Mouse (Mus musculus) c-Kit-positive CD71-negative TER-119-negative erythroid progenitor cells, embryonic 14.5 days (primary cell): Measurements from ENCODE around the gene Ulk4.

Experiments used
- DNase-seq: peaks from one replicate; pipeline ENCODE4 v3.0.0-alpha.2; 2013; ENCODE audit warnings: low read depth

Ulk4 gene

GRCm38 (mm10) chr9:121299976-121300570 lies 23.1 kb upstream of the Ulk4 start:
- DNase-seq, result no peak

- DNase-seq, result no peak
Observed at GRCm38 (mm10) chr9:121299223-121299755, 22.3 kb upstream of the Ulk4 start.

GRCm38 (mm10) chr9:121298411-121299091 lies 21.6 kb upstream of the Ulk4 start:
- no peak for DNase-seq

- DNase-seq, result no peak
Observed at GRCm38 (mm10) chr9:121298065-121298398, 21.0 kb upstream of the Ulk4 start.

- DNase-seq, result no peak
Observed at GRCm38 (mm10) chr9:121297171-121298064, 20.4 kb upstream of the Ulk4 start, which contains the start of gene Trak1. Gene Trak1 (plus strand): TSS chr9:121297502.

- DNase-seq, result no peak
Observed at GRCm38 (mm10) chr9:121295221-121295620, 18.2 kb upstream of the Ulk4 start.

- no peak for DNase-seq
Observed at GRCm38 (mm10) chr9:121293187-121293586, 16.2 kb upstream of the Ulk4 start.

- no peak for DNase-seq
Observed at GRCm38 (mm10) chr9:121291275-121291674, 14.3 kb upstream of the Ulk4 start.

- no peak for DNase-seq
Observed at GRCm38 (mm10) chr9:121286325-121286901, 9.4 kb upstream of the Ulk4 start.

GRCm38 (mm10) chr9:121285341-121286324 lies 8.6 kb upstream of the Ulk4 start:
- no peak for DNase-seq

- DNase-seq, result no peak
Observed at GRCm38 (mm10) chr9:121284422-121284821, 7.4 kb upstream of the Ulk4 start.

- DNase-seq, result no peak
Observed at GRCm38 (mm10) chr9:121283620-121284185, 6.7 kb upstream of the Ulk4 start.

GRCm38 (mm10) chr9:121281891-121282290 lies 4.9 kb upstream of the Ulk4 start:
- DNase-seq, result no peak

GRCm38 (mm10) chr9:121279216-121279615 lies 2.2 kb upstream of the Ulk4 start:
- no peak for DNase-seq

- no peak for DNase-seq
Observed at GRCm38 (mm10) chr9:121276745-121277117, 266 bp downstream of the Ulk4 start.

- no peak for DNase-seq
Observed at GRCm38 (mm10) chr9:121271561-121271960, 5.4 kb downstream of the Ulk4 start.

- DNase-seq, result no peak
Observed at GRCm38 (mm10) chr9:121271149-121271548, 5.8 kb downstream of the Ulk4 start.

GRCm38 (mm10) chr9:121265307-121265706 lies 11.7 kb downstream of the Ulk4 start:
- DNase-seq, result no peak

GRCm38 (mm10) chr9:121257106-121257505 lies 19.9 kb downstream of the Ulk4 start:
- no peak for DNase-seq

GRCm38 (mm10) chr9:121254761-121255160 lies 22.2 kb downstream of the Ulk4 start:
- no peak for DNase-seq

- DNase-seq, result no peak
Observed at GRCm38 (mm10) chr9:121253983-121254382, 23.0 kb downstream of the Ulk4 start.
